Mouse (Mus musculus) B cell, adult 62 days (primary cell): Measurements from ENCODE around the gene Gbp3. TPM values are rescaled to one million over a fixed set of nuclear protein-coding genes. Genes with fewer than 3 reads are reported as not detected.

Experiments
- total RNA-seq: library from RNA; stranded (reverse); gene quantifications from 4 replicates; pipeline ENCODE4 v1.2.4, GENCODE M21; 2023

The Gbp3 gene
- 41.4 to 45.1 TPM (median 43.7 TPM) in 4 replicates for total RNA-seq

DNA sequence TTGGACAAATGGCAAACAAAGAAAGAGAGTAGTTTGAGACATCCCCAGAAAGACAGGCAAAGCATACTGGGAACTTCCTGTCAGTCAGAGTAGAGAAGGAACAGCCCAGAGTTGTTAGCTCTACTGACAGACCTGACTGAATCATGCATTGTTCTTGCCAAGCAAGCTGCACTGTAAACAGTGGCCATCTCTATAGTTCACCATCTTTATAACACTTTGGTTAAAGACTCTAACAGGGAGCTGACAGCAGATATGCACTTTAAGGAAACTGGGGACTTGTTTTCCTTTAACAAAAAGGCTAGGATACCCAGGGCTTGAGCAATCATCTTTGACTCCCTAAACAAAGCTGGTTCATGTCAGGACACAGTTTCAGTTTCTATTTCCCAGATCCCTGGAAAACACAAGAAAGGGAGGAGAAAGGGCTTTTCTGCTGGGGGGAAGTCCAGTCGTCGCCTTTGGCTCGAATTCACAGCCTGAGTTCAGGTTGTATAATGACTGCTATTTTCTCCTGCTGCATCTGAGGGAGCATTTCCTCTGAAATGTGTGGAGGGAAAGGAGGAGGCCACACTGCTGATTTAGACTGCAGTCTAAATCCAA lies at the start of gene Gbp3:
TSS of gene Gbp3 (plus strand) at position 395 of the 597 bp plus-strand sequence.

GRCm38 (mm10) chr3:142530087-142530953 lies 29.5 kb upstream of the Gbp3 start, which contains the start of gene Gbp7:
Gene Gbp7 (plus strand): TSS chr3:142530342.

GRCm38 (mm10) chr3:142594547-142594946 lies 34.7 kb downstream of the Gbp3 start, which contains the start of gene Gbp2b:
Gene Gbp2b (plus strand): TSS chr3:142594847.

GRCm38 (mm10) chr3:142620111-142620955 lies 60.5 kb downstream of the Gbp3 start, which contains the start of gene Gbp2:
Gene Gbp2 (plus strand): TSS chr3:142620602.

Other genes starting within 250 kb of the Gbp3 start
- 33.5 to 45.4 TPM (median 41.9 TPM) in 4 replicates for gene Pdlim5, start 164.3 kb upstream of the Gbp3 start, total RNA-seq
- gene Gbp5, start 66.0 kb upstream of the Gbp3 start, total RNA-seq, result 24.1 to 31.9 TPM (median 28.4 TPM) in 4 replicates
- gene Gbp7, start 29.7 kb upstream of the Gbp3 start, total RNA-seq, result 14.8 to 17.6 TPM (median 15.5 TPM) in 4 replicates
- 0.26 TPM in 1 of 4 replicates, not detected in the others for gene Gbp2b, start 34.8 kb downstream of the Gbp3 start, total RNA-seq
- gene Gbp2, start 60.6 kb downstream of the Gbp3 start, total RNA-seq, result 7.1 to 9.7 TPM (median 7.4 TPM) in 4 replicates
- 5.1 to 8.9 TPM (median 6.8 TPM) in 4 replicates for gene Kyat3, start 141.0 kb downstream of the Gbp3 start, total RNA-seq
- 101 to 117 TPM (median 102 TPM) in 4 replicates for gene Gtf2b, start 205.0 kb downstream of the Gbp3 start, total RNA-seq